Mouse (Mus musculus) kidney, adult 2 months (tissue): ENCODE results near the gene Litaf.

Source experiments
- CTCF ChIP-seq: fragments of 200-500 bp; conservative IDR thresholded peaks from 2 replicates; pipeline ENCODE4 v1.5.1; 2011; ENCODE audit warnings: low read depth, mild to moderate bottlenecking, control low read depth, low read length, moderate library complexity, mixed read lengths; ENCODE audit not compliant: insufficient read depth, insufficient read length
- POLR2A ChIP-seq: fragments of 200-500 bp; IDR thresholded peaks from one replicate; pipeline ENCODE4 v1.6.1; 2011; ENCODE audit warnings: low read depth, low read length, control low read depth

DNA sequence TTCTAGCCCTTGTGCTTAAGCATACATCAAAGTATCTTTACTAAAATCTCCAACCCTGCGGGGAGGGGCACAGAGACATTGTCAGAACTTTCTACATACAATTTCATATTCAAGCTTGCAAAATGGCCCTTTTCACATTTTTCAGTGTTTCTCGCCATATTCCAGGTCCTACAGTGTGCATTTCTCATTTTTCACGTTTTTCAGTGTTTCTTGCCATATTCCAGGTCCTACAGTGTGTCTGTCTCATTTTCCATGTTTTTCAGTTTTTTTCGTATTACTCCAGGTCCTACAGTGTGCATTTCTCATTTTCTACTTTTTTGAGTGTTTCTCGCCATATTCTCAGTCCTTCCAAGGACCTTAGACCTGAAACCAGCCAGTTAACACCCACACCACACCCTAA is 91.0 kb downstream of the Litaf start:
- TF ChIP-seq CTCF (no peak), POLR2A (no peak)
